Mouse (Mus musculus): ENCODE measurements at regions not wholly inside any gene's neighbourhood (a gene's known extent, or its start where the extent isn't known, plus 50 kb on each side); places are given as distances from the start of the nearest gene placed in this dataset.

GRCm38 (mm10) chr11:114416168-114416567, 252.2 kb upstream of the Rpl38 start:
- no peak overlapping the region for H3K9ac ChIP-seq
- H3K9me3 ChIP-seq, result no peaks in the 10 kb centered on the region
- WGBS, result 61% methylated on average over 6 of the region's 6 CpGs
- H3K27ac ChIP-seq, result no peak overlapping the region
- no peaks in the 10 kb centered on the region for H3K36me3 ChIP-seq
- H3K4me2 ChIP-seq, result no peak overlapping the region
- no peak for ATAC-seq (ENCODE audit: insufficient number of reproducible peaks, low FRiP score, low TSS enrichment, low read depth)
- no peak overlapping the region for H3K4me3 ChIP-seq
- H3K4me1 ChIP-seq, result no peaks in the 10 kb centered on the region
- no peaks in the 10 kb centered on the region for H3K27me3 ChIP-seq

GRCm38 (mm10) chr11:114404401-114404800, 263.9 kb upstream of the Rpl38 start:
- Histone ChIP-seq H3K4me3 (no peak overlapping the region), H3K4me2 (no peak overlapping the region), H3K27me3 (no peaks in the 10 kb centered on the region), H3K9me3 (no peaks in the 10 kb centered on the region), H3K27ac (no peak overlapping the region), H3K9ac (no peak overlapping the region), H3K4me1 (peaks cover 20% of the 10 kb centered on the region), H3K36me3 (no peaks in the 10 kb centered on the region)
- 35% methylated on average over 4 of the region's 4 CpGs for WGBS
- ATAC-seq (ENCODE audit: insufficient number of reproducible peaks, low FRiP score, low TSS enrichment, low read depth), result no peak

- peaks cover 20% of the 10 kb centered on the region for H3K4me1 ChIP-seq
- ATAC-seq (ENCODE audit: insufficient number of reproducible peaks, low FRiP score, low TSS enrichment, low read depth), result no peak
These were observed 265.6 kb upstream of the Rpl38 start for GRCm38 (mm10) chr11:114402556-114403320.

GRCm38 (mm10) chr11:114400701-114401100, 267.6 kb upstream of the Rpl38 start:
- H3K4me3 ChIP-seq, result no peak overlapping the region
- no peak overlapping the region for H3K4me2 ChIP-seq
- no peak overlapping the region for H3K9ac ChIP-seq
- no peak for ATAC-seq (ENCODE audit: insufficient number of reproducible peaks, low FRiP score, low TSS enrichment, low read depth)
- H3K36me3 ChIP-seq, result no peaks in the 10 kb centered on the region
- 0 out of 2 replicates have a peak overlapping the region, but pooled peaks have one; percentile 24 for H3K27ac ChIP-seq
- no peaks in the 10 kb centered on the region for H3K9me3 ChIP-seq
- 52% methylated on average over 5 of the region's 5 CpGs for WGBS
- peaks cover 20% of the 10 kb centered on the region for H3K4me1 ChIP-seq
- no peaks in the 10 kb centered on the region for H3K27me3 ChIP-seq

More at GRCm38 (mm10) chr11:114402556-114403320, 265.6 kb upstream of the Rpl38 start:
- H3K27ac ChIP-seq, result no peak overlapping the region
- H3K4me2 ChIP-seq, result no peak overlapping the region
- no peaks in the 10 kb centered on the region for H3K27me3 ChIP-seq
- H3K9ac ChIP-seq, result no peak overlapping the region
- H3K36me3 ChIP-seq, result no peaks in the 10 kb centered on the region
- H3K4me3 ChIP-seq, result no peak overlapping the region
- 32% methylated on average over 15 of the region's 15 CpGs for WGBS
- H3K9me3 ChIP-seq, result no peaks in the 10 kb centered on the region

GRCm38 (mm10) chr11:114392161-114392560, 276.2 kb upstream of the Rpl38 start:
- H3K4me3 ChIP-seq, result no peak overlapping the region
- H3K27ac ChIP-seq, result no peak overlapping the region
- no peaks in the 10 kb centered on the region for H3K4me1 ChIP-seq
- no peaks in the 10 kb centered on the region for H3K27me3 ChIP-seq
- no peak overlapping the region for H3K4me2 ChIP-seq
- H3K9me3 ChIP-seq, result no peaks in the 10 kb centered on the region
- WGBS, result 70% methylated on average over 10 of the region's 10 CpGs
- no peak overlapping the region for H3K9ac ChIP-seq
- H3K36me3 ChIP-seq, result no peaks in the 10 kb centered on the region
- ATAC-seq (ENCODE audit: insufficient number of reproducible peaks, low FRiP score, low TSS enrichment, low read depth), result no peak

GRCm38 (mm10) chr11:114391553-114391952, 276.8 kb upstream of the Rpl38 start:
- no peaks in the 10 kb centered on the region for H3K27me3 ChIP-seq
- no peaks in the 10 kb centered on the region for H3K9me3 ChIP-seq
- H3K27ac ChIP-seq, result no peak overlapping the region
- H3K36me3 ChIP-seq, result no peaks in the 10 kb centered on the region
- no peaks in the 10 kb centered on the region for H3K4me1 ChIP-seq
- H3K4me3 ChIP-seq, result no peak overlapping the region
- no peak for ATAC-seq (ENCODE audit: insufficient number of reproducible peaks, low FRiP score, low TSS enrichment, low read depth)
- 65% methylated on average over 6 of the region's 6 CpGs for WGBS
- H3K9ac ChIP-seq, result no peak overlapping the region
- H3K4me2 ChIP-seq, result no peak overlapping the region

- H3K36me3 ChIP-seq, result no peaks in the 10 kb centered on the region
- no peak overlapping the region for H3K4me3 ChIP-seq
- no peak overlapping the region for H3K9ac ChIP-seq
- no peaks in the 10 kb centered on the region for H3K4me1 ChIP-seq
- H3K4me2 ChIP-seq, result no peak overlapping the region
- no peak overlapping the region for H3K27ac ChIP-seq
- WGBS, result 78% methylated on average over 2 of the region's 2 CpGs
- no peaks in the 10 kb centered on the region for H3K9me3 ChIP-seq
- H3K27me3 ChIP-seq, result no peaks in the 10 kb centered on the region
- no peak for ATAC-seq (ENCODE audit: insufficient number of reproducible peaks, low FRiP score, low TSS enrichment, low read depth)
These were observed 281.2 kb upstream of the Rpl38 start for GRCm38 (mm10) chr11:114387091-114387490.

GRCm38 (mm10) chr11:114379411-114379824, 288.9 kb upstream of the Rpl38 start:
- WGBS, result 37% methylated on average over 8 of the region's 8 CpGs
- no peaks in the 10 kb centered on the region for H3K27me3 ChIP-seq
- peak; percentile 74 for ATAC-seq (ENCODE audit: insufficient number of reproducible peaks, low FRiP score, low TSS enrichment, low read depth)
- peaks cover 16% of the 10 kb centered on the region for H3K4me1 ChIP-seq
- H3K9me3 ChIP-seq, result no peaks in the 10 kb centered on the region
- H3K4me3 ChIP-seq, result no peak overlapping the region
- H3K36me3 ChIP-seq, result no peaks in the 10 kb centered on the region
- H3K27ac ChIP-seq, result no peak overlapping the region
- no peak overlapping the region for H3K4me2 ChIP-seq
- no peak overlapping the region for H3K9ac ChIP-seq

GRCm38 (mm10) chr11:114375921-114376320, 292.4 kb upstream of the Rpl38 start:
- Histone ChIP-seq H3K9ac (no peak overlapping the region), H3K9me3 (no peaks in the 10 kb centered on the region), H3K27ac (no peak overlapping the region), H3K4me3 (no peak overlapping the region), H3K36me3 (no peaks in the 10 kb centered on the region), H3K4me2 (no peak overlapping the region), H3K4me1 (peaks cover 16% of the 10 kb centered on the region), H3K27me3 (no peaks in the 10 kb centered on the region)
- 40% methylated on average over 14 of the region's 14 CpGs for WGBS
- no peak for ATAC-seq (ENCODE audit: insufficient number of reproducible peaks, low FRiP score, low TSS enrichment, low read depth)

GRCm38 (mm10) chr11:114370708-114371107, 297.6 kb upstream of the Rpl38 start:
- Histone ChIP-seq H3K36me3 (no peaks in the 10 kb centered on the region), H3K27ac (no peak overlapping the region), H3K4me3 (no peak overlapping the region), H3K4me2 (no peak overlapping the region), H3K9me3 (no peaks in the 10 kb centered on the region), H3K27me3 (no peaks in the 10 kb centered on the region), H3K9ac (no peak overlapping the region), H3K4me1 (peaks cover 9% of the 10 kb centered on the region; the same call in 1 of the 2 replicates)
- WGBS, result 46% methylated on average over 10 of the region's 10 CpGs
- ATAC-seq (ENCODE audit: insufficient number of reproducible peaks, low FRiP score, low TSS enrichment, low read depth), result no peak

- ATAC-seq (ENCODE audit: insufficient number of reproducible peaks, low FRiP score, low TSS enrichment, low read depth), result no peak
- H3K4me1 ChIP-seq, result peaks cover 9% of the 10 kb centered on the region; the same call in 1 of the 2 replicates
- 82% methylated on average over 8 of the region's 8 CpGs for WGBS
These were observed 300.5 kb upstream of the Rpl38 start for GRCm38 (mm10) chr11:114367779-114368178.

GRCm38 (mm10) chr11:114360946-114361345, 294.1 kb upstream of the Sdk2 start:
- Histone ChIP-seq H3K36me3 (no peaks in the 10 kb centered on the region), H3K4me2 (no peak overlapping the region), H3K9ac (no peak overlapping the region), H3K9me3 (no peaks in the 10 kb centered on the region), H3K27ac (no peak overlapping the region), H3K27me3 (no peaks in the 10 kb centered on the region), H3K4me1 (no peaks in the 10 kb centered on the region), H3K4me3 (no peak overlapping the region)
- 76% methylated on average over 8 of the region's 8 CpGs for WGBS
- no peak for ATAC-seq (ENCODE audit: insufficient number of reproducible peaks, low FRiP score, low TSS enrichment, low read depth)

More at GRCm38 (mm10) chr11:114367779-114368178, 300.5 kb upstream of the Rpl38 start:
- H3K9me3 ChIP-seq, result no peaks in the 10 kb centered on the region
- H3K4me2 ChIP-seq, result no peak overlapping the region
- H3K9ac ChIP-seq, result no peak overlapping the region
- no peak overlapping the region for H3K27ac ChIP-seq
- H3K4me3 ChIP-seq, result no peak overlapping the region
- no peaks in the 10 kb centered on the region for H3K36me3 ChIP-seq
- H3K27me3 ChIP-seq, result no peaks in the 10 kb centered on the region
